ENCODE assay signal across 23 mouse cellular contexts in the genomic region with DNA sequence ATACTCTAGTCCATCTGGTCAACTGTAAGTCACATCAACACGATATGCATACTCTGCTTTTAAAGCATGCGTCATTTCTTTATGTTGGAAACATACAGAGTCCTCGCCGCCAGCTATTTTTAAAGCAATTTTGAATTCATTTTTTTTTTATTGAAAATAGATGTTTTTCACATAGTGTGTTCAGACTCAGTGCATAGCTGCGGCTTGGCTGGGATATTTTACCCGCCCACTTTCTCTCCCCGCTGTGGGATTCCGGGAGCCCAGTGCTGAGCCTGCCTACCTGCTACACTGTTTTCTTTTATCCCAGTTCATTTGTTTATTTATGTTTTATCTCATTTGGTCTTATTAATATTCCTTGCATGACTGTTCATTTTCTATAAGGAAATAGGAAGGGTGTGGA.
"Had no signal": no experiment of that assay in that cellular context is flagged by ENCODE, and none has a peak within 500 bp of the region (broad histone marks: within the 10 kb centered on the region; RNA-seq: fewer than 3 reads in every experiment).

No protein-coding gene starts in this region.

- H3K9me3 ChIP-seq: intestine, embryonic 15.5 days; limb, embryonic 10.5 days; limb, embryonic 13.5 days; liver, embryonic 12.5 days; liver, embryonic 15.5 days; lung, embryonic 15.5 days; midbrain, embryonic 12.5 days; midbrain, embryonic 15.5 days; neural tube, embryonic 12.5 days; neural tube, embryonic 15.5 days; stomach, embryonic 15.5 days had no signal

- H3K9ac ChIP-seq: intestine, embryonic 15.5 days; limb, embryonic 13.5 days; liver, embryonic 12.5 days; liver, embryonic 15.5 days; lung, embryonic 15.5 days; midbrain, embryonic 12.5 days; midbrain, embryonic 15.5 days; neural tube, embryonic 12.5 days; neural tube, embryonic 15.5 days; stomach, embryonic 15.5 days had no signal

- H3K27me3 ChIP-seq: intestine, embryonic 15.5 days; limb, embryonic 13.5 days; liver, embryonic 12.5 days; liver, embryonic 15.5 days; lung, embryonic 15.5 days; midbrain, embryonic 12.5 days; midbrain, embryonic 15.5 days; neural tube, embryonic 12.5 days; neural tube, embryonic 15.5 days; stomach, embryonic 15.5 days had no signal

- H3K4me1 ChIP-seq: intestine, embryonic 15.5 days; limb, embryonic 10.5 days; limb, embryonic 13.5 days; liver, embryonic 12.5 days; liver, embryonic 15.5 days; lung, embryonic 15.5 days; midbrain, embryonic 12.5 days; neural tube, embryonic 12.5 days; neural tube, embryonic 15.5 days; stomach, embryonic 15.5 days had no signal

- H3K27ac ChIP-seq: intestine, embryonic 15.5 days; limb, embryonic 10.5 days; limb, embryonic 13.5 days; liver, embryonic 12.5 days; liver, embryonic 15.5 days; lung, embryonic 15.5 days; macrophage; midbrain, embryonic 12.5 days; midbrain, embryonic 15.5 days; neural tube, embryonic 12.5 days; neural tube, embryonic 15.5 days; stomach, embryonic 15.5 days had no signal

- DNase-seq: kidney, adult 11 months; kidney, adult 9 months; kidney, postnatal 14 days; kidney, postnatal 4 days; layer of hippocampus, adult 9-11 months; liver; lung, adult 18-20 months; lung, postnatal 10 days; spleen, adult 18-20 months; thymus, adult 18-20 months; thymus, postnatal 36 days had no signal

- H3K36me3 ChIP-seq: intestine, embryonic 15.5 days; limb, embryonic 10.5 days; limb, embryonic 13.5 days; liver, embryonic 12.5 days; liver, embryonic 15.5 days; lung, embryonic 15.5 days; midbrain, embryonic 12.5 days; neural tube, embryonic 12.5 days; neural tube, embryonic 15.5 days; stomach, embryonic 15.5 days had no signal

- H3K4me3 ChIP-seq: intestine, embryonic 15.5 days; limb, embryonic 10.5 days; limb, embryonic 13.5 days; liver, embryonic 12.5 days; liver, embryonic 15.5 days; lung, embryonic 15.5 days; midbrain, embryonic 12.5 days; midbrain, embryonic 15.5 days; neural tube, embryonic 12.5 days; neural tube, embryonic 15.5 days; stomach, embryonic 15.5 days had no signal

- ATAC-seq: intestine, embryonic 15.5 days; liver, embryonic 12.5 days; midbrain, embryonic 15.5 days had no signal

- H3K4me2 ChIP-seq: intestine, embryonic 15.5 days; limb, embryonic 13.5 days; liver, embryonic 12.5 days; liver, embryonic 15.5 days; lung, embryonic 15.5 days; midbrain, embryonic 12.5 days; midbrain, embryonic 15.5 days; neural tube, embryonic 12.5 days; neural tube, embryonic 15.5 days; stomach, embryonic 15.5 days had no signal
